Mouse (Mus musculus) liver, embryonic 13.5 days (tissue): ENCODE measurements around the gene Mus81. TPM values are rescaled to one million over a fixed set of nuclear protein-coding genes. Genes with fewer than 3 reads are reported as not detected.

Source experiments
- ATAC-seq: fragments of 200-750 bp; cut with Nextera tagmentation; 2 replicates; pipeline ENCODE4 v1.8.0; 2017; ENCODE audit warnings: low read depth, mild to moderate bottlenecking, moderate number of reproducible peaks, moderate library complexity
- DNase-seq: peaks from one replicate; pipeline ENCODE4 v3.0.0; 2022
- H3K27ac ChIP-seq: fragments of 300-500 bp; sonication (generic); 2 replicates; pipeline ENCODE4 v1.5.1; 2015; ENCODE audit warnings: moderate library complexity, mild to moderate bottlenecking, inconsistent platforms
- H3K27me3 ChIP-seq: fragments of 300-500 bp; sonication (generic); 2 replicates; pipeline ENCODE4 v1.6.1; 2015; ENCODE audit warnings: mild to moderate bottlenecking, inconsistent platforms
- H3K36me3 ChIP-seq: fragments of 300-500 bp; sonication (generic); 2 replicates; pipeline ENCODE4 v1.6.1; 2015; ENCODE audit warnings: mild to moderate bottlenecking, inconsistent platforms
- H3K4me1 ChIP-seq: fragments of 300-500 bp; sonication (generic); replicated peaks from 2 replicates; pipeline ENCODE4 v1.6.1; 2015; ENCODE audit warnings: inconsistent platforms
- H3K4me2 ChIP-seq: fragments of 300-500 bp; sonication (generic); 2 replicates; pipeline ENCODE4 v1.6.1; 2015; ENCODE audit warnings: inconsistent platforms, mild to moderate bottlenecking, moderate library complexity
- H3K4me3 ChIP-seq: fragments of 300-500 bp; sonication (generic); replicated peaks from 2 replicates; pipeline ENCODE4 v1.5.1; 2015; ENCODE audit warnings: mild to moderate bottlenecking, inconsistent platforms
- H3K9ac ChIP-seq: fragments of 300-500 bp; sonication (generic); 2 replicates; pipeline ENCODE4 v1.6.1; 2015; ENCODE audit warnings: mild to moderate bottlenecking, inconsistent platforms
- H3K9me3 ChIP-seq: fragments of 300-500 bp; sonication (generic); replicated peaks from 2 replicates; pipeline ENCODE4 v1.6.1; 2016; ENCODE audit warnings: inconsistent platforms
- WGBS: fragments of 180-500 bp; shearing (Covaris S2); methylation state at CpG from one replicate; pipeline ENCODE4 v1.1.7; 2015; ENCODE audit not compliant: insufficient replicate concordance; 5-methylcytosine and 5-hydroxymethylcytosine counted together
- polyA plus RNA-seq: library from polyadenylated mRNA; unstranded; fragments of >200 nt; fragmentation: Nextera tagmentation; extraction: Ambion mirVana; gene quantifications from 2 replicates; pipeline ENCODE4 v1.2.1, GENCODE M21; 2015

The Mus81 gene
- polyA plus RNA-seq, 1 experiment from 2014 or later, result 16.3 TPM

- DNase-seq (no peak), ATAC-seq (no peak)
- Histone ChIP-seq H3K27ac (no peak overlapping the region), H3K36me3 (peaks cover 16% of the 10 kb centered on the region), H3K9me3 (no peaks in the 10 kb centered on the region), H3K4me2 (no peak overlapping the region), H3K4me1 (peaks cover 30% of the 10 kb centered on the region), H3K9ac (no peak overlapping the region), H3K4me3 (no peak overlapping the region), H3K27me3 (peaks cover 36% of the 10 kb centered on the region)
- 78% methylated on average over 18 of the region's 18 CpGs for WGBS
These were observed 10.4 kb downstream of the Mus81 start for GRCm38 (mm10) chr19:5477668-5478300.

- no peak for DNase-seq
- WGBS, result 71% methylated on average over 10 of the region's 10 CpGs
These were observed 11.1 kb downstream of the Mus81 start for GRCm38 (mm10) chr19:5477004-5477667.

GRCm38 (mm10) chr19:5475069-5475714 lies 13.0 kb downstream of the Mus81 start:
- Histone ChIP-seq H3K4me2 (peak overlapping the region; percentile 77), H3K27ac (peak overlapping the region; percentile 60; the same call in 1 of the 2 replicates), H3K27me3 (peaks cover 36% of the 10 kb centered on the region), H3K9me3 (no peaks in the 10 kb centered on the region), H3K4me3 (peak overlapping the region; percentile 57), H3K9ac (peak overlapping the region; percentile 65), H3K4me1 (peaks cover 30% of the 10 kb centered on the region), H3K36me3 (no peaks in the 10 kb centered on the region)
- no peak for DNase-seq
- 40% methylated on average over 13 of the region's 13 CpGs for WGBS
- ATAC-seq, result no peak

More at GRCm38 (mm10) chr19:5477004-5477667, 11.1 kb downstream of the Mus81 start:
- peaks cover 30% of the 10 kb centered on the region for H3K4me1 ChIP-seq
- H3K4me2 ChIP-seq, result no peak overlapping the region
- peaks cover 36% of the 10 kb centered on the region for H3K27me3 ChIP-seq
- no peak overlapping the region for H3K27ac ChIP-seq
- H3K9me3 ChIP-seq, result no peaks in the 10 kb centered on the region
- H3K9ac ChIP-seq, result no peak overlapping the region
- ATAC-seq, result no peak
- no peak overlapping the region for H3K4me3 ChIP-seq
- peaks cover 9% of the 10 kb centered on the region for H3K36me3 ChIP-seq

GRCm38 (mm10) chr19:5474281-5475068 lies 13.7 kb downstream of the Mus81 start:
- Histone ChIP-seq H3K4me2 (peak overlapping the region; percentile 77), H3K9me3 (no peaks in the 10 kb centered on the region), H3K36me3 (no peaks in the 10 kb centered on the region), H3K27me3 (peaks cover 36% of the 10 kb centered on the region), H3K4me3 (peak overlapping the region; percentile 57), H3K27ac (peak overlapping the region; percentile 60), H3K4me1 (peaks cover 30% of the 10 kb centered on the region), H3K9ac (peak overlapping the region; percentile 65)
- 2% methylated on average over 52 of the region's 68 CpGs for WGBS
- DNase-seq, result no peak
- ATAC-seq, result peak; percentile 49

- WGBS, result 6% methylated on average over 22 of the region's 22 CpGs
- peaks cover 30% of the 10 kb centered on the region for H3K4me1 ChIP-seq
These were observed 14.5 kb downstream of the Mus81 start, which contains the start of gene Efemp2 for GRCm38 (mm10) chr19:5473720-5474119. Gene Efemp2 (plus strand): TSS chr19:5473954.

GRCm38 (mm10) chr19:5472857-5473256 lies 15.3 kb downstream of the Mus81 start:
- DNase-seq (no peak), ATAC-seq (no peak)
- H3K27me3 ChIP-seq, result peaks cover 36% of the 10 kb centered on the region
- peaks cover 37% of the 10 kb centered on the region for H3K4me1 ChIP-seq
- H3K4me3 ChIP-seq, result no peak overlapping the region
- no peaks in the 10 kb centered on the region for H3K9me3 ChIP-seq
- H3K36me3 ChIP-seq, result no peaks in the 10 kb centered on the region
- H3K9ac ChIP-seq, result no peak overlapping the region
- H3K27ac ChIP-seq, result no peak overlapping the region
- 48% methylated on average over 3 of the region's 3 CpGs for WGBS
- no peak overlapping the region for H3K4me2 ChIP-seq

More at GRCm38 (mm10) chr19:5473720-5474119, 14.5 kb downstream of the Mus81 start, which contains the start of gene Efemp2:
- peak within 1 kb of the TSS; percentile 77 for H3K4me2 ChIP-seq
- H3K9me3 ChIP-seq, result no peaks in the 10 kb centered on the region
- DNase-seq, result peak; percentile 69
- peak within 1 kb of the TSS; percentile 60 for H3K27ac ChIP-seq
- peaks cover 36% of the 10 kb centered on the region for H3K27me3 ChIP-seq
- no peaks in the 10 kb centered on the region for H3K36me3 ChIP-seq
- peak; percentile 70 for ATAC-seq
- H3K4me3 ChIP-seq, result peak within 1 kb of the TSS; percentile 57
- H3K9ac ChIP-seq, result peak within 1 kb of the TSS; percentile 65

- Histone ChIP-seq H3K27ac (no peak overlapping the region), H3K27me3 (peaks cover 33% of the 10 kb centered on the region), H3K36me3 (peaks cover 8% of the 10 kb centered on the region; the same call in 1 of the 2 replicates), H3K9me3 (no peaks in the 10 kb centered on the region), H3K9ac (no peak overlapping the region), H3K4me3 (no peak overlapping the region), H3K4me2 (no peak overlapping the region), H3K4me1 (peaks cover 36% of the 10 kb centered on the region)
- ATAC-seq (no peak), DNase-seq (no peak)
- 56% methylated on average over 5 of the region's 5 CpGs for WGBS
These were observed 16.4 kb downstream of the Mus81 start for GRCm38 (mm10) chr19:5471846-5472245.

GRCm38 (mm10) chr19:5468374-5468773 lies 19.8 kb downstream of the Mus81 start, which contains the start of gene Ctsw:
Gene Ctsw (minus strand): TSS chr19:5468507.
- Histone ChIP-seq H3K9ac (no peak within 1 kb of the TSS), H3K27ac (no peak within 1 kb of the TSS), H3K4me2 (no peak within 1 kb of the TSS), H3K27me3 (peaks cover 5% of the 10 kb centered on the region), H3K36me3 (peaks cover 42% of the 10 kb centered on the region), H3K9me3 (no peaks in the 10 kb centered on the region), H3K4me3 (no peak within 1 kb of the TSS), H3K4me1 (peaks cover 10% of the 10 kb centered on the region)
- no peak for ATAC-seq
- 38% methylated on average over 5 of the region's 5 CpGs for WGBS
- DNase-seq, result no peak

GRCm38 (mm10) chr19:5466916-5467500 lies 21.2 kb downstream of the Mus81 start:
- Histone ChIP-seq H3K27ac (no peak overlapping the region), H3K27me3 (no peaks in the 10 kb centered on the region), H3K9me3 (no peaks in the 10 kb centered on the region), H3K9ac (no peak overlapping the region), H3K4me3 (no peak overlapping the region), H3K4me1 (peaks cover 9% of the 10 kb centered on the region; the same call in 1 of the 2 replicates), H3K36me3 (peaks cover 53% of the 10 kb centered on the region), H3K4me2 (no peak overlapping the region)
- 65% methylated on average over 6 of the region's 6 CpGs for WGBS
- no peak for DNase-seq
- ATAC-seq, result no peak

- Histone ChIP-seq H3K27ac (no peak overlapping the region), H3K36me3 (peaks cover 53% of the 10 kb centered on the region), H3K4me1 (peaks cover 23% of the 10 kb centered on the region), H3K9ac (no peak overlapping the region), H3K4me3 (no peak overlapping the region), H3K9me3 (no peaks in the 10 kb centered on the region), H3K4me2 (no peak overlapping the region), H3K27me3 (no peaks in the 10 kb centered on the region)
- no peak for ATAC-seq
- DNase-seq, result no peak
- 83% methylated on average over 8 of the region's 8 CpGs for WGBS
These were observed 23.2 kb downstream of the Mus81 start for GRCm38 (mm10) chr19:5465037-5465436.
